In the genomic region with DNA sequence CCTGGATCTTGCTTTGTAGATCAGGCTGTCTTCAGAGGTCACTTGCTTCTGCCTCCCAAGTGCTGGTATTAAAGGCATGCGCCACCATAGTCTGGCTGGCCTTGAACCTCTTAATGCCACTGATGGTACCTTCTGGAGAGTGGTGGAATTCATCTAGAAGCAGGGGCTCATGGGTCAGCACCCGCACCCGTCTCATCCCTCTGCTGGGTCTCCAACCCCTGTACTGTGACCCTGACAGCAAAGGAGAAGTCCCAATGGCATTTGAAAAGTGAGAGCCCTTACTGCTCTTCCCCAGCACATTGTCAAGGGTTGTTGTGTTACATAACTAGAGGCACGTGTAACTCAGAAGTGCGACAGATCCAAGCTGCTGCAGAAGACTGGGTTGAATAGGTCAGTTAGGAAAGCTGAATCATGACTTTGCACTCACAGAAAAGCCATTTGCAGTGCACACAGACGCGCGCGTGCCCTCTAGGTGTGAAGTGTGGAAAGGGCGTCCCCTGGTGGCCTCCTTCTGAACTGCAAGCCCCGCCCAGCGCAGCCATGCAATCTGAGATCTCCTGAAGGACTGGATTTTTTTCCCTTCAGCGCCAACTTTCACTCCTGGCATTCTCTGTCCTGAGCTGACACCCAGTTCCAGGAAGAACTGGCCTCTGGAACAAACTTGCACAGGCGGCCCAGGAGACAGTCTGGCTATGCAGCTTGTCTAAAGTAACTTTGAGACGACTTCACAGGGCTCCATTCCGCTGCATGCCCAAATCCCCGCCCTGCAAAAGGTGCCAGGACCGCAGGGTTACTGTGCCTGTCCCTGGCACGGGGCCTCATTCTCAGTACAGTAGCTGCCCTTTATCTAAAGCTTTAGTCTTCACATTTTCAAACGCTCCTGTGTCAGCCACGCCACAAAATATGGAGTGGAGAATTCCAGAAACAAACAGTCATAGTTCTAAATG, we compare ENCODE assay signal across 8 mouse cellular contexts. TPM values are rescaled to one million over a fixed set of nuclear protein-coding genes. Genes with fewer than 3 reads are reported as not detected.
DNase-seq lines count a peak whose midpoint lies in the region; ATAC-seq and TF ChIP-seq lines count a peak whose summit lies in the region.

No protein-coding gene starts in this region.

- peak; percentile 79 for DNase-seq in MEL (ENCODE audit: low read depth, low spot score)
- DNase-seq in cerebellum, adult 9-10 months: peak; percentile 95
- peak; percentile 89 for DNase-seq in hindbrain, embryonic 10.5 days (ENCODE audit: low spot score)
- peak; percentile 84 for DNase-seq in layer of hippocampus, adult 9-11 months
- DNase-seq in lung, postnatal 0 days (ENCODE audit: low spot score): peak; percentile 97
- peak; percentile 93 for DNase-seq in ovary, postnatal 36 days (ENCODE audit: low spot score)
- DNase-seq in thymus, postnatal 25 days: peak; percentile 88

- H3K9ac ChIP-seq in MEL (ENCODE audit: control insufficient read depth, low read depth, low read length, poor library complexity, severe bottlenecking): no peak overlapping the region
- no peak overlapping the region for H3K9ac ChIP-seq in lung, postnatal 0 days (replicated peaks; ENCODE audit: low read depth)

- ATAC-seq in frontal cortex, adult (ENCODE audit: low TSS enrichment): peak; percentile 76
- ATAC-seq in lung, postnatal 0 days: peak; percentile 91

- H3K36me3 ChIP-seq in MEL (ENCODE audit: control insufficient read depth in 1 of 2, insufficient read depth in 2 of 2, low read length in 2 of 2): no peaks in the 10 kb centered on the region
- no peaks in the 10 kb centered on the region for H3K36me3 ChIP-seq in hindbrain, embryonic 10.5 days
- H3K36me3 ChIP-seq in lung, postnatal 0 days (ENCODE audit: insufficient read depth, low read length): no peaks in the 10 kb centered on the region

- WGBS in hindbrain, embryonic 10.5 days: 33% methylated on average over 21 of the region's 21 CpGs
- WGBS in lung, postnatal 0 days: 17% methylated on average over 21 of the region's 21 CpGs

- H3K4me3 ChIP-seq in MEL (ENCODE audit: control insufficient read depth in 1 of 2, insufficient read depth in 1 of 2, low read depth in 2 of 2, low read length in 2 of 2): no peak overlapping the region
- no peak overlapping the region for H3K4me3 ChIP-seq in hindbrain, embryonic 10.5 days
- no peak overlapping the region for H3K4me3 ChIP-seq in lung, postnatal 0 days (ENCODE audit: low read depth, low read length)

- TF ChIP-seq RAD21 in MEL (IDR thresholded peaks at IDR 0.05; ENCODE audit: low read depth, low read length): peak; percentile 82

- TF ChIP-seq CTCF in MEL (IDR thresholded peaks at IDR 0.05 in 2 of 3, conservative IDR thresholded peaks at IDR 0.05 in 1 of 3; ENCODE audit: control insufficient read depth in 1 of 3, insufficient read depth in 1 of 3, low read depth in 2 of 3, low read length in 3 of 3, poor library complexity in 1 of 3, severe bottlenecking in 1 of 3): peak; percentile 92 to 99 (median 95)
- peak; percentile 100 for TF ChIP-seq CTCF in lung, postnatal 0 days (IDR thresholded peaks at IDR 0.05)

- H3K79me2 ChIP-seq in MEL (ENCODE audit: control insufficient read depth, insufficient read depth, low read length, poor library complexity): no peaks in the 10 kb centered on the region

- no peak for TF ChIP-seq POLR2A in MEL (IDR thresholded peaks at IDR 0.05; ENCODE audit: control insufficient read depth in 1 of 2, insufficient read depth in 1 of 2, low read depth in 1 of 2, low read length in 2 of 2, poor library complexity in 1 of 2)

- H3K4me2 ChIP-seq in lung, postnatal 0 days (replicated peaks; ENCODE audit: low read depth, low read length): peak overlapping the region; percentile 41

- H3K27me3 ChIP-seq in MEL (ENCODE audit: control insufficient read depth in 1 of 2, insufficient read depth in 2 of 2, low read length in 2 of 2): peaks cover 4% of the 10 kb centered on the region in 2 experiments
- peaks cover 35% of the 10 kb centered on the region for H3K27me3 ChIP-seq in hindbrain, embryonic 10.5 days (ENCODE audit: insufficient read depth, poor library complexity, severe bottlenecking)
- no peaks in the 10 kb centered on the region for H3K27me3 ChIP-seq in lung, postnatal 0 days (replicated peaks; ENCODE audit: insufficient read depth, low read length)

- no peak for TF ChIP-seq EP300 in MEL (IDR thresholded peaks at IDR 0.05; ENCODE audit: low read depth in 1 of 2, low read length in 2 of 2)
- peak; percentile 86 for TF ChIP-seq EP300 in lung, postnatal 0 days (IDR thresholded peaks at IDR 0.05)

- no peaks in the 10 kb centered on the region for H3K9me3 ChIP-seq in MEL (replicated peaks; ENCODE audit: insufficient read depth, low read length)
- H3K9me3 ChIP-seq in hindbrain, embryonic 10.5 days: no peaks in the 10 kb centered on the region
- no peaks in the 10 kb centered on the region for H3K9me3 ChIP-seq in lung, postnatal 0 days (ENCODE audit: low read length)

- no peak overlapping the region for H3K27ac ChIP-seq in MEL (ENCODE audit: control insufficient read depth, low read depth, low read length)
- no peak overlapping the region; the same call in 1 of the 2 replicates for H3K27ac ChIP-seq in hindbrain, embryonic 10.5 days
- peak overlapping the region; percentile 68 for H3K27ac ChIP-seq in lung, postnatal 0 days (ENCODE audit: low read length)

- H3K4me1 ChIP-seq in MEL (ENCODE audit: control insufficient read depth in 1 of 2, insufficient read depth in 2 of 2, low read length in 2 of 2): no peaks in the 10 kb centered on the region
- peaks cover 26% of the 10 kb centered on the region for H3K4me1 ChIP-seq in hindbrain, embryonic 10.5 days (replicated peaks)
- peaks cover 4% of the 10 kb centered on the region for H3K4me1 ChIP-seq in lung, postnatal 0 days (ENCODE audit: insufficient read depth, low read depth, low read length)

TF ChIP-seq in MEL, 35 proteins besides CTCF, POLR2A, EP300 and RAD21:
- peak; percentile 85 for TF ChIP-seq MAZ (IDR thresholded peaks at IDR 0.05; ENCODE audit: low read depth, low read length)
- TF ChIP-seq SMC3 (IDR thresholded peaks at IDR 0.05; ENCODE audit: low read depth, low read length): peak; percentile 86
- peak; percentile 43; the same call in 1 of the 2 replicates for TF ChIP-seq BHLHE40 (IDR thresholded peaks at IDR 0.05; ENCODE audit: borderline replicate concordance, low read depth, low read length)
- no peak for TF ChIP-seq GABPA (IDR thresholded peaks at IDR 0.05; ENCODE audit: low read depth, low read length)
- TF ChIP-seq MYC (IDR thresholded peaks at IDR 0.05; ENCODE audit: low read depth, low read length): peak; percentile 52; the same call in 1 of the 2 replicates
- TF ChIP-seq USF1 (IDR thresholded peaks at IDR 0.05; ENCODE audit: low read depth, low read length): no peak
- peak; percentile 32; the same call in 1 of the 2 replicates for TF ChIP-seq SIN3A (IDR thresholded peaks at IDR 0.05; ENCODE audit: low read length)
- 0 out of 2 replicates have a peak, but pooled peaks have one; percentile 32 for TF ChIP-seq NRF1 (IDR thresholded peaks at IDR 0.05; ENCODE audit: insufficient read depth, low read depth, low read length, poor library complexity, severe bottlenecking)
- TF ChIP-seq ZC3H11A (IDR thresholded peaks at IDR 0.05; ENCODE audit: low read depth, low read length): peak; percentile 67
- TF ChIP-seq MAX (IDR thresholded peaks at IDR 0.05; ENCODE audit: low read length): peak; percentile 85
- no peak for TF ChIP-seq MYB (IDR thresholded peaks at IDR 0.05; ENCODE audit: low read depth, low read length)
- TF ChIP-seq ZNF384 (IDR thresholded peaks at IDR 0.05; ENCODE audit: low read depth, low read length): peak; percentile 47
- no peak for TF ChIP-seq MEF2A (IDR thresholded peaks at IDR 0.05; ENCODE audit: extremely low read depth, insufficient replicate concordance, low read depth, low read length, poor library complexity, severe bottlenecking)

RNA-seq across cellular contexts. Expression of a gene that starts 21.1 kb away (rescaled TPM):
- 2.6 TPM in 2 replicates for total RNA-seq in MEL (2012; rRNA removed)
- 1 to 10 TPM in 1 of 2 experiments, not detected in 1; 7.9 TPM for polyA plus RNA-seq in MEL (2012; ENCODE audit: insufficient read depth in 1 of 2, insufficient read length in 2 of 2, low read depth in 1 of 2, low replicate concordance in 2 of 2, missing spikeins in 1 of 2)
- 134 and 184 TPM in 2 replicates for polyA plus RNA-seq in hindbrain, embryonic 10.5 days (2016; fragmentation: Nextera tagmentation; extraction: Ambion mirVana)
- 64.2 and 79.3 TPM in 2 replicates for polyA plus RNA-seq in lung, postnatal 0 days (2015; fragmentation: Nextera tagmentation; extraction: Ambion mirVana)

RNA-seq across cellular contexts. Expression of a gene that starts 52.0 kb away (rescaled TPM):
- 68.1 and 76.3 TPM in 2 replicates for total RNA-seq in MEL (2012; rRNA removed)
- 10 to 100 TPM in 1 of 2 experiments, not detected in 1; 97.6 TPM for polyA plus RNA-seq in MEL (2012; ENCODE audit: insufficient read depth in 1 of 2, insufficient read length in 2 of 2, low read depth in 1 of 2, low replicate concordance in 2 of 2, missing spikeins in 1 of 2)
- 45.7 and 56.5 TPM in 2 replicates for polyA plus RNA-seq in hindbrain, embryonic 10.5 days (2016; fragmentation: Nextera tagmentation; extraction: Ambion mirVana)
- polyA plus RNA-seq in lung, postnatal 0 days (2015; fragmentation: Nextera tagmentation; extraction: Ambion mirVana): 19.2 and 21.4 TPM in 2 replicates

RNA-seq across cellular contexts. Expression of a gene that starts 58.2 kb away (rescaled TPM):
- total RNA-seq in MEL (2012; rRNA removed): 21.8 and 24.0 TPM in 2 replicates
- 10 to 100 TPM in 1 of 2 experiments, not detected in 1; 34.0 TPM for polyA plus RNA-seq in MEL (2012; ENCODE audit: insufficient read depth in 1 of 2, insufficient read length in 2 of 2, low read depth in 1 of 2, low replicate concordance in 2 of 2, missing spikeins in 1 of 2)
- 16.7 and 17.4 TPM in 2 replicates for polyA plus RNA-seq in hindbrain, embryonic 10.5 days (2016; fragmentation: Nextera tagmentation; extraction: Ambion mirVana)
- 11.4 and 15.2 TPM in 2 replicates for polyA plus RNA-seq in lung, postnatal 0 days (2015; fragmentation: Nextera tagmentation; extraction: Ambion mirVana)
